Mouse (Mus musculus): ENCODE results near the gene Epop.
"Not testable (repeated sequence)": the region's sequence is repeated elsewhere in the genome, so short reads cannot be mapped to it uniquely, and the experiment has no call there.

DNA sequence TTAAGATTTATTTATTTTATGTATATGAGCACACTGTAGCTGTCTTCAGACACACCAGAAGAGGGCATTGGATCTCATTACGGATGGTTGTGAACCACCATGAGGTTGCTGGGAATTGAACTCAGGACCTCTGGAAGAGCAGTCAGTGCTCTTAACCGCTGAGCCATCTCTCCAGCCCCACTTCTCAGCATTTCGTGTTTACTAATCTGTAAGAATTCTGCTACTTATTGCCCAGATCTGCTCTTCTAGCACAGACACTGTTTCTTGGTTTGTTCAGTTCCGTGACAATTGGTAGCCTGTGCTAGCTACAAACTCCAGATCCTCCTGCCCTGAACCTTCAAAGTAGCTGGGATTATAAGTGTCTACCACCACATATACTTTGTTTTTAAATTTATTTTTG is 2.9 kb upstream of the Epop start:
- not testable (repeated sequence) for TF ChIP-seq CTCF (IDR thresholded peaks at IDR 0.05; ENCODE audit: borderline replicate concordance, extremely low read depth, insufficient read depth, insufficient read length); POLR2A (IDR thresholded peaks at IDR 0.05; ENCODE audit: borderline replicate concordance, extremely low read depth, insufficient read depth, insufficient read length, poor library complexity, severe bottlenecking)

Data from brain, embryonic 14.5 days (tissue).